ENCODE assay signal across 17 mouse cellular contexts in genomic region chr12:110920254-110920653, GRCm38 (mm10).
"Had no signal": no experiment of that assay in that cellular context is flagged by ENCODE, and none has a peak within 500 bp of the region (broad histone marks: within the 10 kb centered on the region; RNA-seq: fewer than 3 reads in every experiment).

No protein-coding gene starts in this region.

- DNase-seq: gastrocnemius, adult 2 months; gastrocnemius, postnatal 10 days; gastrocnemius, postnatal 25 days; heart, adult 18-20 months; heart, postnatal 10 days; heart, postnatal 4 days; kidney, adult 18-20 months; kidney, adult 8-10 months; kidney, postnatal 10 days; kidney, postnatal 25 days; kidney, postnatal 4 days; liver; liver, embryonic 13.5 days; liver, postnatal 0 days had no signal

- ATAC-seq: hindbrain, embryonic 16.5 days; inflammation-experienced regulatory T-cells, adult 6 months; intestine, embryonic 15.5 days; liver, postnatal 0 days had no signal
